Mouse (Mus musculus) hindbrain, embryonic 13.5 days (tissue): ENCODE data around the gene Faap24. TPM values are rescaled to one million over a fixed set of nuclear protein-coding genes. Genes with fewer than 3 reads are reported as not detected.

Experiments used
- ATAC-seq: fragments of 200-750 bp; cut with Nextera tagmentation; 2 replicates; pipeline ENCODE4 v1.8.0; 2017; ENCODE audit warnings: moderate TSS enrichment; ENCODE audit not compliant: low FRiP score
- H3K27ac ChIP-seq: fragments of 300-500 bp; sonication (generic); 2 replicates; pipeline ENCODE4 v1.5.1; 2015; ENCODE audit warnings: inconsistent platforms, mild to moderate bottlenecking, moderate library complexity
- H3K27me3 ChIP-seq: fragments of 300-500 bp; sonication (generic); 2 replicates; pipeline ENCODE4 v1.6.1; 2015; ENCODE audit warnings: mild to moderate bottlenecking, inconsistent platforms
- H3K36me3 ChIP-seq: fragments of 300-500 bp; sonication (generic); 2 replicates; pipeline ENCODE4 v1.6.1; 2015; ENCODE audit warnings: mild to moderate bottlenecking, inconsistent platforms
- H3K4me1 ChIP-seq: fragments of 300-500 bp; sonication (generic); replicated peaks from 2 replicates; pipeline ENCODE4 v1.6.1; 2015; ENCODE audit warnings: inconsistent platforms
- H3K4me2 ChIP-seq: fragments of 300-500 bp; sonication (generic); 2 replicates; pipeline ENCODE4 v1.6.1; 2015; ENCODE audit warnings: inconsistent platforms, mild to moderate bottlenecking, moderate library complexity
- H3K4me3 ChIP-seq: fragments of 300-500 bp; sonication (generic); 2 replicates; pipeline ENCODE4 v1.5.1; 2015; ENCODE audit warnings: mild to moderate bottlenecking, inconsistent platforms
- H3K9ac ChIP-seq: fragments of 300-500 bp; sonication (generic); 2 replicates; pipeline ENCODE4 v1.6.1; 2015; ENCODE audit warnings: mild to moderate bottlenecking, inconsistent platforms
- H3K9me3 ChIP-seq: fragments of 300-500 bp; sonication (generic); 2 replicates; pipeline ENCODE4 v1.6.1; 2016; ENCODE audit warnings: inconsistent platforms
- WGBS: fragments of 180-500 bp; shearing (Covaris S2); methylation state at CpG from one replicate; pipeline ENCODE4 v1.1.7; 2015; 5-methylcytosine and 5-hydroxymethylcytosine counted together
- polyA plus RNA-seq: library from polyadenylated mRNA; unstranded; fragments of >200 nt; fragmentation: Nextera tagmentation; extraction: Ambion mirVana; gene quantifications from 2 replicates; pipeline ENCODE4 v1.2.1, GENCODE M21; 2015

The Faap24 gene
- polyA plus RNA-seq, 1 experiment from 2014 or later = 19.3 TPM

DNA sequence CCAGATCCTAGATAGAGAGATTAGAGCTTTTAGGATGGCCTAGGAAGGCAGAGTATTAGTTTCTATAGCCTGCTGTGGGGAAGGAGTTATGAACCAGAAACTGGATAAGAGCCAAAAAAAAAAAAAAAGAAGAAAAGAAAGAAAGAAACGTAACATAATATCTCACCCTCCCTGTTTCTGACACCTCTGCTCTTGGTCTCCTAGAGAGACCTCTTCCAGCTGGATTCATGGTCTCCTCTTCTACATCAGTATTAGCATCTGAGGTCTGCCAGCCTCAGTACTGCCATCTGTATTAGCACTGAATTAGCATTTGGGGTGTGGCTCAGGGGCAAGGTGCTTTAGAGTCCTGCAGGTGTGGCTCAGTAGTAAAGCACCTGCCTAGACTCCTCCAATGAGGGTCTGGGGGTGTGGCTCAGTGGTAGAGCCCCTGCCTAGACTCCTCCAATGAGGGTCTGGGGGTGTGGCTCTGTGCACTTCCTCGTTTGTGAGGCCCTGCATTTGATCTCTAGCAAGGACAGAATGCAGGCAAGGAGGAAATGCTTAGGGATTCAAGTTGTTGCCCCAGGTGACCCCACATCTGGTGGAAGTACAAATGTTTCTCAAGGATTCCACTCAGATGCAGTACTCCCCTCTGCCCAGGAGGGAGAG lies 13.8 kb downstream of the Faap24 start:
- no peak for ATAC-seq
- Histone ChIP-seq H3K4me2 (no peak overlapping the region), H3K9me3 (no peaks in the 10 kb centered on the region), H3K9ac (no peak overlapping the region), H3K27ac (no peak overlapping the region), H3K27me3 (no peaks in the 10 kb centered on the region), H3K36me3 (no peaks in the 10 kb centered on the region), H3K4me3 (no peak overlapping the region), H3K4me1 (0 out of 2 replicates have a peak, but pooled peaks cover 4% of the 10 kb centered on the region)
- WGBS = 62% methylated on average over 2 of the region's 2 CpGs

DNA sequence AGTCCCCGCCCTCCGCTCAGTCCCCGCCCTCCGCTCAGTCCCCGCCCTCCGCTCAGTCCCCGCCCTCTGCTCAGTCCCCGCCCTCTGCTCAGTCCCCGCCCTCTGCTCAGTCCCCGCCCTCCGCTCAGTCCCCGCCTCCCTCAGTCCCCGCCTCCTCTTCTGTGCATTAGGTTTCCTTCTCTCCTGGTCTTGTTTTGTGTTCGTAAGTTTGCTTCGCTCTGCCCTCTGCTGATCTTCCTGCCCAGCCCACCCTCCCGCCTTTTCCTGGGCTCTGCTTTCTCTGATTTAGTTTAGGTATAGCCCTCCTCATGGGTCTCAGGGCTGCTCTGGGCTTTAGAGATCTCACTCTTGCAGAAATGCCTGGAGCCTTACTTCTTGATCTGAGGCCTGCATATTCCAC lies 14.8 kb downstream of the Faap24 start:
- Histone ChIP-seq H3K9me3 (no peaks in the 10 kb centered on the region), H3K27me3 (no peaks in the 10 kb centered on the region), H3K9ac (no peak overlapping the region), H3K36me3 (no peaks in the 10 kb centered on the region), H3K27ac (no peak overlapping the region), H3K4me1 (0 out of 2 replicates have a peak, but pooled peaks cover 4% of the 10 kb centered on the region), H3K4me3 (no peak overlapping the region), H3K4me2 (no peak overlapping the region)
- WGBS = 53% methylated on average over 16 of the region's 16 CpGs
- no peak for ATAC-seq

DNA sequence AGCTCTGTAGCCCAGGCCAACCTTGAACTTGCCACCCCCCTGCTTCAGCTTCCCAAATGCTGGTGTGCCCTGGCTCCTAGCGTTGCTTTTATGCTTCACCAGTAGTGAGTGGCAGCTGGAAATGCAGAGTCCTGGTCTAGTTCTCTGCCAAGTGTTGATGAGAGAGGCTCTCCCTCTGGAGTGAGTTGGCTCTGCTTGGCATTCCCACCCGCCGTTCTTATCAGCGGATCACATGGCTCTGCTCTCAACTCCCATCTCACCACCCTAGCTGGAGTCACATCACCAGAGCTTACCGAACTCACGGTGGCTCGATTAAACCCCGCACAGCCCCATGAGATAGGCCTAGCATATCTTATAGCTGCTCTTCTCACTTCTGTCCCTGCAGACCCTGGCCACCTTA lies 16.3 kb downstream of the Faap24 start:
- no peaks in the 10 kb centered on the region for H3K36me3 ChIP-seq
- WGBS = 91% methylated on average over 8 of the region's 8 CpGs
- no peaks in the 10 kb centered on the region for H3K27me3 ChIP-seq
- H3K4me3 ChIP-seq = no peak overlapping the region
- 0 out of 2 replicates have a peak, but pooled peaks cover 4% of the 10 kb centered on the region for H3K4me1 ChIP-seq
- H3K4me2 ChIP-seq = no peak overlapping the region
- no peaks in the 10 kb centered on the region for H3K9me3 ChIP-seq
- no peak for ATAC-seq
- no peak overlapping the region for H3K27ac ChIP-seq
- H3K9ac ChIP-seq = no peak overlapping the region

DNA sequence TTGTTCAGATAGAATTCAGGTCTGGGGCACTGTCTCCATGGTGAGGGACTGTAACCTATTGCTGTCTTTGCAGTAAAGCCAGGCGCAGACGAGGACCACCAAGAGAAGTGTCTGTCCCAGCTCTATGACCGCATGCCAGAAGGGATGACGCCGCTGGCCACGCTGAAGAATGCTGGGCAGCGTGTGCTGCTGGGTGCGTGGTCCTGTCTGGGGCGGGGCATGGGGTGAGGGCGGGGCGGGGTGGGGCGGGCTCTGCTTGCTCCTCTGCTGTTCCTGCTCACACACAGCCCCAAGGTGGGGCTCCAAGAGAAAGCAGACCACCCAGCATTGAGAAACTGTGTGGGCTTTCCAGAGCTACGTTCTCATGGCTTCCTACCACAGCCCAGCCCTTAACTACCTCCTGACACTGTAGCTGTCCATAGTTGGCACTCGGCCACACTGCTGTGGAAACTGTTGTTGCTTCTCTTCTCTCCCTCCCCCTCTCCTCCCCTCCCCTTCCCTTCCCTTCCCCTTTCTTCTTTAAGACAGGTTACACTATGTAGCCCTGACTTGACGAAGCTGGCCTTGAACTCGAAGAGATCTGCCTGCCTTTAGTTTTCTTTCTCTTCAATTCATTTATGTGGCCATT lies 17.0 kb downstream of the Faap24 start:
- peak; percentile 63 for ATAC-seq
- H3K27ac ChIP-seq = no peak overlapping the region
- WGBS = 45% methylated on average over 16 of the region's 16 CpGs
- H3K4me1 ChIP-seq = 0 out of 2 replicates have a peak, but pooled peaks cover 4% of the 10 kb centered on the region
- no peak overlapping the region for H3K4me3 ChIP-seq
- no peak overlapping the region for H3K4me2 ChIP-seq
- no peaks in the 10 kb centered on the region for H3K27me3 ChIP-seq
- no peak overlapping the region for H3K9ac ChIP-seq
- no peaks in the 10 kb centered on the region for H3K9me3 ChIP-seq
- H3K36me3 ChIP-seq = no peaks in the 10 kb centered on the region

DNA sequence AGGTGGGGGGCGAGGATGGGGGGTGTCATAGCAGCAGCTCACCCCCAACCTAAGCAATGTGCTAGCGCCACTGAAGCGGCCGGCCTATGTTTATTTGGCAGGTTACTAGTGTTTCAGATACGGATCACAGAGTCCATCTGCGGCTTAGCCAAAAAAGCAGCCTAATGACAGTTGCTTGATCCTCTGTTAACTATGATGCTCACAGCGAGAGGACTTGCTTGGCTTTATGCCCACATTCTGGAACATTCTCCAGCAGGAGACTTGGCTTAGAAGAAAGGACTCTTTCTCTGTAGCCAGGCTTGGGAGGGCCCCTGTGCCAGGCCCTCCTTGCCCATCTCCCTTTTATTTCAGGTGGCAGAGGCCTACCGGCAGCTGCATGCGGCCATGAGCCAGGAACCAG lies 20.0 kb downstream of the Faap24 start:
- Histone ChIP-seq H3K4me3 (no peak overlapping the region), H3K4me2 (no peak overlapping the region), H3K9ac (no peak overlapping the region), H3K9me3 (no peaks in the 10 kb centered on the region), H3K4me1 (0 out of 2 replicates have a peak, but pooled peaks cover 4% of the 10 kb centered on the region), H3K36me3 (no peaks in the 10 kb centered on the region), H3K27me3 (no peaks in the 10 kb centered on the region), H3K27ac (no peak overlapping the region)
- no peak for ATAC-seq
- WGBS = 84% methylated on average over 9 of the region's 9 CpGs

DNA sequence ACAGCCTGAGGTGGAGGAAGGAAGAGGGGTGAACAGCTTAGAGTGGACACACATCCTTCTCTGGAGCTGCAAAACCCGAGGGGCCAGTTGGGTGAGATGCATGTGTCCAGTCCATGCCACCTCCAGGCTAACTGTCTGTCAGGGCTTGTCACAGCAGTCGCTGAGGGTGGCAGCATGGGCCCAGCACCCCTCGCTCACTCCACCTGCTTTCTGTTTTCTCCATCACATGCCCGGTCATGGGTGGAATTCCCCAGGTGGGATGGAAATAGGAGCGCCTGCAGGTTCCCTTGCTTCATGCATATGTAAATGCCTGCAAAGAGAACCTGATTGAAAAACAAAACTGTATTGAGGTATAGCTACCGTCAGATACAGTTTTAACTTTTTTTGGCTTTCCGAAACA lies 22.4 kb downstream of the Faap24 start:
- no peak for ATAC-seq
- Histone ChIP-seq H3K4me1 (peaks cover 7% of the 10 kb centered on the region; the same call in 1 of the 2 replicates), H3K27me3 (no peaks in the 10 kb centered on the region), H3K9ac (no peak overlapping the region), H3K4me3 (no peak overlapping the region), H3K4me2 (no peak overlapping the region), H3K27ac (no peak overlapping the region), H3K36me3 (no peaks in the 10 kb centered on the region), H3K9me3 (no peaks in the 10 kb centered on the region)
- 82% methylated on average over 7 of the region's 7 CpGs for WGBS

DNA sequence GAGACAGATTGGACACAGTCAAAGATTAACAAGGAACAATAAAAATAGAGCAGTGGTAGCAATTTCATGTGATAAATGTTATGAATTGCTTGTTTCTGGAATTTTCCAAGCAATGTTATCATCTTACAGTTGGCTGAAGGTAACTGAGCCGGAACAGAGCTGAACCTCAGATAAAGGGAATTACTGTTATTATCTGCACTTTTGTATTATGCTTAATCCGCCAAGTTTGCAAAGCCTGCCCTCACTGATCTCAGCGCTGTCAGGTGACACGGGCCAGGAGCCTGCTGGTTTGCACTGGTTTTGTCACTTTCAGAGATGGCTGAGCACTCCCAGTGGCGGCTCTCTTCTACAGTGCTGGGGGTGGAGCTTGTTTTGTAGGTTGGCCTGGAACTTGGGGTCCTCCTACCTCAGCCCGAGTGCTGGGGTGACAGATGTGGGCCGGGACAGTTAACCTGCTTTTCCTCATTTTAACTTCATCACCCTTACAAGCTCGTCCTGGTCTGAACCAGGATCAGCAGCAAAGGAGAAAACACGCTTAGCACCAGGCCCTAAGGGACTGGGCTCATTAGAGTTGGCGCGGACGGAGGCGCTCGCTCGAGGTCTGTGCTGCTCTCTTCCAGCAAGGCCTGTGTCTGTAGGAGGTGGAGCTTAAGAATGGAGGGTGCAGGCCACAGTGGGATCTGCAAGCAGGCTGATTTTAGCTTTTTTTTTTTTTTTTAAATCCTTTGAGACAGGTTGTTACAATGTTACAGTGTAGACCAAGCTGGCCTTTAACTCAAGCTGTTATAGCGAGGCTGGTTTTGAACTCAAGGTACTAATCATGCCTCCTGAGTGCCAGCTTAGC lies 23.3 kb downstream of the Faap24 start:
- H3K36me3 ChIP-seq = no peaks in the 10 kb centered on the region

DNA sequence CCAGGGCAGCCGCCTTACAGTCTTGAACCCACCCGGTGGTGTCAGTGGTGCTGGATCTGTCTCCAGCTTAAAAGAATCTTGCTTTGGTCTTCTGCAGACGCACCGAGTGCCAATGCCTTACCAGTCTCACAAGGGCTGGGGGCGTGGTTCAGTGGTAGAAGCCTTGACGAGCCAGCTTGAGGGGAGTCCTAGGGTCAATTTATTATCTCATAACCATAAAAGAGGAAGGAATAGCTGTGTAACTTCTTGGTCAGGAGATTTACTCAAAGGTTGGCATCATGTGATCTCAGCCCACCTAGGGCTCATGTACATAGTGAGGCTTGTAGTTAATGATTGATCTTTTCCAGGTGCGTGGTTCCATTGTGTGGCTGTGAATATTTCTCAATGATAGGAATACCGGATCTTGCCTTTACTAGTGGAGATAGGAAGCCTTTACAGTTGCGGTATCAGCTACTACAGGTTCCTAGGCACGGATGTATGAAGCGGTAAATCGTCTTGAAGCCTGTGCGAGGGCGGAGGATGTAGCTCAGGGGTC lies 24.1 kb downstream of the Faap24 start:
- ATAC-seq = no peak
- no peak overlapping the region for H3K9ac ChIP-seq
- H3K27me3 ChIP-seq = no peaks in the 10 kb centered on the region
- no peaks in the 10 kb centered on the region for H3K36me3 ChIP-seq
- no peaks in the 10 kb centered on the region for H3K9me3 ChIP-seq
- peaks cover 7% of the 10 kb centered on the region; the same call in 1 of the 2 replicates for H3K4me1 ChIP-seq
- H3K4me2 ChIP-seq = no peak overlapping the region
- H3K4me3 ChIP-seq = no peak overlapping the region
- 93% methylated on average over 14 of the region's 14 CpGs for WGBS
- no peak overlapping the region for H3K27ac ChIP-seq

More for the DNA sequence above, 23.3 kb downstream of the Faap24 start:
- Histone ChIP-seq H3K4me3 (no peak overlapping the region), H3K4me1 (peaks cover 7% of the 10 kb centered on the region; the same call in 1 of the 2 replicates), H3K4me2 (no peak overlapping the region), H3K27me3 (no peaks in the 10 kb centered on the region), H3K27ac (no peak overlapping the region), H3K9me3 (no peaks in the 10 kb centered on the region), H3K9ac (no peak overlapping the region)
- ATAC-seq = 0 out of 2 replicates have a peak, but pooled peaks have one; percentile 32
- WGBS = 67% methylated on average over 16 of the region's 16 CpGs

DNA sequence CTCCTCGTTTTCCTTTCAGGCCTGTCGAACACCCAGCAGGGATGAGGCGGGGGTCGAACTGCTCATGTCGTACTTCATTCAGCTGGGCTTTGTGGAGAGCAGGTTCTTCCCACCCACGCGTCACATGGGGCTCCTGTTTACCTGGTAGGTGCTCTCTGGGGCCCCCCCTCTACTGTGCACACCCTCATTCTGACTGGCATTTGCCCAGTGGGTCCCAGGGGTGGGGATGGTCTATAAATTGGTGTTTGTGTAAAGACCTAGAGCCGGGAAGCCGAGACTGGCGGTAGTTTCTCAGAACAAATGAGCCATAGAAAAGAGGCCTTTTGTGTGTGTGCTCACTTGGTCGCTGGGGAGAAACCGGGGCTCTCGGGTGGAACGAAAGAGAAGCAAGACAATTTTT lies 25.5 kb downstream of the Faap24 start:
- no peak for ATAC-seq
- Histone ChIP-seq H3K27ac (peak overlapping the region; percentile 53; the same call in 1 of the 2 replicates), H3K9ac (no peak overlapping the region), H3K27me3 (no peaks in the 10 kb centered on the region), H3K36me3 (no peaks in the 10 kb centered on the region), H3K9me3 (no peaks in the 10 kb centered on the region), H3K4me2 (no peak overlapping the region), H3K4me3 (no peak overlapping the region), H3K4me1 (peaks cover 7% of the 10 kb centered on the region; the same call in 1 of the 2 replicates)
- WGBS = 10% methylated on average over 14 of the region's 14 CpGs

DNA sequence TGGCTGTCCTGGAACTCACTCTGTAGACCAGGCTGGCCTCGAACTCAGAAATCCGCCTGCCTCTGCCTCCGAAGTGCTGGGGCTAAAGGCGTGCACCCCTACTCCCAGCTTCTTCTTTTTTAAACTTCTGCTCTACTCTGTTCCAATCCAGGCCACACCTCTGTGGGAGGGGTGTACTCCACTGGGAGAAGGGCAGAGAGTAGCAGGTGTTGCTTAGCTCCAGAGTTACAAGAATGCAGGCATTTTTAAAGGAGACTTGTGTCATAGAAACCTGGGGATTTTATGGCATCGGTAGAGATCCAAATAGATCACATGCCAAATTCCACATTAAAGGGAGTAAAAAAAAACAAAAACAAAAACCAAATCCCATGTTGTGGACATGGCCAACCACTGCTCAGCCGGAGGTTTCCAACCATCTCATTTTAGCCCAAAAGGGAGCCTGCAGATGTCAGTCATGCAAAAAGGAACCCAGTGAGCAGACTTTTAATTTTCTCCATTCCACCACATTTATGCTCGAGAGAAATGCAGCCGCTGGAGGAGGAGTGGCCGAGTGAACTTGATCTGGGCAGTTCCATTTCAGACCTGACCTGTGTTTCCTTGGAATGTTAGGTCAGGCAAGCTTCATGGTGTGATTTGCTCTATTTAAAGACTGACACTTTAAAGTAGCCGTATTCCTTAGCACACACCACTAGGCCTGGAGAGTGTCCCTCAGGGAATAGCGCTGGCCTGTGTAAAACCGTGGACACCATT lies 31.3 kb downstream of the Faap24 start:
- H3K9ac ChIP-seq = no peak overlapping the region

DNA sequence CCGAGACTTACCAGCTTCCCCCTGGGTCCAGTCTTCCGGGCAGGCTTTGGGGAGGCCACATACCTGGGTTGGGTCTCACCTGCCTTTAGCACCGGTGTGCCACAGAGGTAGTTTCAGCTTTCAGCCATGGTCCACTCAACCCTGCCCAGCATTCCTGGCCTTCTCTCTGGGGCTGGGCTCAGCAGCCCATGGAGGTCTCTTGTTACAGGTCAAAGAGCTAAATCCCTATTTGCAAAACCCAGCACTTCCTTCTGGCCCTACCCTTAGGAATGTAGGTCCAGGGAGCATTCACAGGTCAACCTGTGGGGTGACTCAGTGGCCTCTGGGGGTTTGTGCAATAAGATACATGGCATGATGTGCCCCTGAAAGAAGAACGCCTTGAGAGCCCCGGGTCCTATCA lies 33.8 kb downstream of the Faap24 start:
- no peak overlapping the region for H3K9ac ChIP-seq
- WGBS = 82% methylated on average over 5 of the region's 5 CpGs
- ATAC-seq = no peak
- H3K36me3 ChIP-seq = no peaks in the 10 kb centered on the region
- no peaks in the 10 kb centered on the region for H3K9me3 ChIP-seq
- no peaks in the 10 kb centered on the region for H3K4me1 ChIP-seq
- H3K27me3 ChIP-seq = no peaks in the 10 kb centered on the region
- no peak overlapping the region for H3K27ac ChIP-seq
- no peak overlapping the region for H3K4me2 ChIP-seq
- H3K4me3 ChIP-seq = no peak overlapping the region

More for the DNA sequence above, 31.3 kb downstream of the Faap24 start:
- Histone ChIP-seq H3K9me3 (no peaks in the 10 kb centered on the region), H3K27ac (no peak overlapping the region), H3K4me3 (no peak overlapping the region), H3K4me2 (no peak overlapping the region), H3K36me3 (no peaks in the 10 kb centered on the region), H3K27me3 (no peaks in the 10 kb centered on the region), H3K4me1 (no peaks in the 10 kb centered on the region)
- no peak for ATAC-seq
- WGBS = 77% methylated on average over 12 of the region's 12 CpGs
